Mouse (Mus musculus): Measurements from ENCODE around the gene Prr5l. TPM values are rescaled to one million over a fixed set of nuclear protein-coding genes. Genes with fewer than 3 reads are reported as not detected.

The Prr5l gene
- total RNA-seq, 2 experiments from 2014 or later, result 8.6 to 10.7 TPM

GRCm38 (mm10) chr2:101820816-101821215 is 62.0 kb downstream of the Prr5l start:
- no peak for DNase-seq

DNA sequence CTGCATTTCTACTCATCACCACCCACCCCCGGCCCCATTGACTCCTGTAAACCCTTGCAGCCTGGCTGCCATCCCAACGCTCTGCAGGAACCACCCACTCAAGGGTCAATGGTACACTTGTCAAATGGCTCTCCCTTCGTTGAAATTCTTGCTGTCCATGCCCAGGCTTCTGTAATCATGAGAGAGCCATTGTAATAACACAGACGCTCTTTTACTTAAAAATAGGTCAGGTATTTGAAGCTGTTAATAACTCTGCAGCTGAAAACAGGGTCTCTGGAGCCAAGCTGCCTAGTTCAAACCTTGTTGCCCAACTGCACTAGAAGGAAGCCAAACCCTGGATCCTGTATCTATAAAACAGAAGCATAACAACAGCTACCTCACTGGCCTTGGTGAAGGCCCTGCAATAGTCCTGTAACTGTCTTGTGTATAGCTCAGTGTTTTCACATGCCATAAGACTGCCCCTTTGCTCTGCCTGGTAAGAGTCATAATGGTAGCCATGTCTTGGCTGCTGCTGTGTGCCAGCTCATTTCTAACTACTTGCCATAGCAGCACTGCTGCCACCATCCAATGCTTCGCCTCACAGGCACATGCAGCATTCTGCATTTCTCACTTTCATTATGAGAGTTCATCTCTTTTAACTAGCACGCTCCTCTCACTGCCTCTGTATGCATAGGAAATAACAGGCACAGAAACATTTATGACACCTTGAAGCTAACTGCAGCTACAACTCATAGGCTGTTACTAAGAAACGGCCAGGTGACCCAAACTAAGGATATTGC is 63.7 kb downstream of the Prr5l start:
- no peak for DNase-seq

DNA sequence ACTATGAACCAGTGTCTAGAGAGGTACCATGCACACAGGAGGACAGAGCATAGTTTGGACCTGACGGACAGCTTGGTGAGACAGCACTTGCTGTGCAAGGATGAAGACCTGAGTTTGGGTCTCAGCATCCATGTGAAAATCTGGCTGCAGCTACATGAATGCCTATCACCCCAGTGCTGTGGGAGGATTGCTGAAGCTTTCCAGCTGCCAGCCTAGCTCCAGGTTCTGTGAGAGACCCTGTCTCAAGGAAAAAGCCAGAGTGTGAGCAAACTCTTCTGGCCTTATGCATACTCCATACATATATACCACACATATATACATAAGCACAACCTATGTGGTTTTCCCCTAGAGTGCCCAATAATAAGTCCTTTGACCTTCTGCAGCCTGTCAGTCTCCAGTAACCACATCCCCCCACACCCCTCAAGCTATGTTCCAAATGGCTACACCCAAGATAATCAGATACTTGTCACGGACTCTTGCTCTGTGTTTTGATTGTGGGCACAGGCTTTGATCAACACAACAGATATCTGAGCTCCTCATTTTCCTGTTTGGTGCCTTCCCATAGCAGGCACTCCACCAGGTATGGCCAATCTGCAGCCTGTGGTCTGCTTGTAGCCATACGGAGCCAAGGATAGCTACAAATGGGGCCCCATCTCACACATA is 66.0 kb downstream of the Prr5l start:
- DNase-seq, result no peak

DNA sequence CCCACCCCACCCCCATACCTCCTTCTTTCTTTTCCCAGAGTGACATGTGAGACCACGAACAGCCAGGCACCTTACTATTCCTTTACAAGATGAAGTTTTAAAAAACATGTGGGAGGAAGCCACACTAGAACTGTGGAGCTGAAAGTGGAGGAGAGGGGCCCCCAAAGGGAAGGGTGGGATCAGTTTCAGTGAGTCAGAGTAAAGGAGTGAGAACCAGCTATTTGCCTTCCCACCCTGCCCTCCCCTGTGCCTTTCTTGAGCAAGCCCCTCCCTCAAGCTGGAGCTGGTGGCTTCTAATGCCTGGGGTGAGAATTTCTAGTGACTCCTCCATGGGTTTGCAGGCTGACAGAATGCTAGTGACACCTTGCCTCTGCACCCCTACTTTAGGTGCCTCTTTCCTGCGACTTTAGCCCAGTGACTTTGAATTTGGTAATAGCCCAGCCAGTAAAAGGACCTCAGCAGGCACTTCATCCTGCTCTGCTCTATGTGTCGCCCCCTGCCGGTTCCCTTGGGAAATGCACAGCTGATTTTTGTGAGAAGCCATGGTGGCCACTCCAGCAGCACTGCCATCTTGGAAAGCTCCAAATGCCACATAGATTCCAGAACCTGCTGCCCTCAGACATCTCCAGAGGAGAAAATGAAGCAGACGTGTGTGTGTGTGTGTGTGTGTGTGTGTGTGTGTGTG is 67.4 kb downstream of the Prr5l start:
- DNase-seq, result no peak

DNA sequence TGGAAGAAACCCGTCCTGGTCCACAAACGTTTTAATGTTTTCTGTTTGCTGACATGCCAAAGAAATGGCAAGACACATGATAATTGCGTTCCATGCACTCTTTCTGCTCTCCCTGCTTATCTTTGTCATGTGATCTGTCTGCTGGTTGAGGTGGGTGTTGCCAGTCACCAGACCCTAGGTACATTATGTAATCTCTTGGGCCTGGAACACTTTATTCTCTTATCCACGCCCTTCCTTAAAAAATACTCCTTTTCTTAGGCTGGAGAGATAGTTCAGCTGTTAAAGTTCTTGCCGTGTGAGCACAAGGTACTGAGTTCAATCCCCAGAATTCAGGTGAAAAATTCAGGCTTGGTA is 68.6 kb downstream of the Prr5l start:
- DNase-seq, result no peak

- DNase-seq, result no peak
These were observed 69.1 kb downstream of the Prr5l start for GRCm38 (mm10) chr2:101813581-101814271.

DNA sequence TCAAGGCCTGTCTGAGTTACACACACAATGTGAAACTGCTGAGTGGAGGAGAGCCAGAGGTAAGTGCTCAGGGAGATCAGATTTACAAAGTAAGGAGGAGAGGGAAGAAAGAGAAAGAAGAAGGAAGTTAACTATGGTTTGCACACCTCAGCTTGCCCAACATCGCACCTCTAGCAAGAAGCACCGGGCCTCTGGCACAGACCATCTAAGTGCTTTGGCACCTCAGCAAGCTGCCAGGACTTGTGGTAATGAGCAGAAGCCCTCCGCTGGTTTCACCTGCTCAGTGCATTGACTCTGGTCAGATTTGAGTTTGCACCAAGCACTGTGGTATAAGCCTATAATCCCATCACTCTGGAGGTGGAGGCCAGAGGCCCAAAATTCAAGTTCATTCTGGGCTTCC is 70.9 kb downstream of the Prr5l start:
- no peak for DNase-seq

- no peak for DNase-seq
These were observed 72.1 kb downstream of the Prr5l start for GRCm38 (mm10) chr2:101810774-101811173.

DNA sequence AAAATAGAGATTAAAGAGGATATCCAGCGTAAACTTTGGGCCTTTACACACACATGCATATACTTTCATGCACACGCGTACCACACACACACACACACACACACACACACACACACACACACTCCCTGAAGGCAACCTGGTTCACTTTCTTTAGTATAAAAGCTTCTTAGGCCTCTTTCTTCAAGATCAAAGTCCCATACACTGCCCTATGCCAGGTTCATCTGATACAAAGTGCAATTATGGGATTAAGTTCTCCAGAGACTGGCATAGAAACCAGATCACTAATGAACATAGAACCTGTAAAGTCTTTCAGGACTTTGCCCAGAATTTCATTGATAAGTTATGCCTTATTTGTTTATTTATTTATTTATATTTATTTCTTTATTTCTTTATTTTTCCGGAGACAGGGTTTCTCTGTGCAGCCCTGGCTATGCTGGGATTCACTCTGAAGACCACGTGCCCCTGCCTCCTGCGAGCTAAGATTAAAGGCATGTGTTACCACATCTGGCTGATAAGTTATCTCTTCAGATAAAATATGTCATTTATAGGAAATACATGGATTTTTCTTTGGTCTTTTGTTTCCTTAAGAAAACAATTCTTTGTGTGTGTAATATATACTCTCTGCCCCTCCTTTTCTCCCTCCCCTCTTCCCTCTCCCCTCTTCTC is 73.1 kb downstream of the Prr5l start:
- no peak for DNase-seq

GRCm38 (mm10) chr2:101807756-101808155 is 75.1 kb downstream of the Prr5l start:
- no peak for DNase-seq

DNA sequence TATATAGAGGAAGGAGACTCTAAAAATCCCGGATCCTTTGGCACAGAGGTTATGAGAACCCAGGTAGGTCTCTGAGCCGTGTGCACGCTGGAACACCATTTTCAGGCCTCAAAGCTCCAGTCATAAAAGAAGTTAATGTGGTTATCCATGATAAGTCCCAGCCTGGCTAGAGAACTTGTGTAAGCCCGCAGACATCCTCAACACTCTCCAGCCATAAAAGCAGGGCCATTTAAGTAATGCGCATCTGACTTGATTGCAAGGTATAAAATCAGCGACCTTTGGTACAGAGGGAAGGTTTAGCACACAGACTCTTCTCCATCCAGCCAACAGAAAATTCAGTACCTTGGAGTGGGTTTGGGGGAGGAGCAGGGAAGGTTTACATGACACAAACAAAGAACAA is 80.6 kb downstream of the Prr5l start:
- DNase-seq, result no peak

GRCm38 (mm10) chr2:101797901-101798250 is 85.0 kb downstream of the Prr5l start:
- no peak for DNase-seq

GRCm38 (mm10) chr2:101797166-101797900 is 85.5 kb downstream of the Prr5l start:
- no peak for DNase-seq

GRCm38 (mm10) chr2:101796287-101797115 is 86.3 kb downstream of the Prr5l start:
- peak; percentile 36 to 45 for DNase-seq

DNA sequence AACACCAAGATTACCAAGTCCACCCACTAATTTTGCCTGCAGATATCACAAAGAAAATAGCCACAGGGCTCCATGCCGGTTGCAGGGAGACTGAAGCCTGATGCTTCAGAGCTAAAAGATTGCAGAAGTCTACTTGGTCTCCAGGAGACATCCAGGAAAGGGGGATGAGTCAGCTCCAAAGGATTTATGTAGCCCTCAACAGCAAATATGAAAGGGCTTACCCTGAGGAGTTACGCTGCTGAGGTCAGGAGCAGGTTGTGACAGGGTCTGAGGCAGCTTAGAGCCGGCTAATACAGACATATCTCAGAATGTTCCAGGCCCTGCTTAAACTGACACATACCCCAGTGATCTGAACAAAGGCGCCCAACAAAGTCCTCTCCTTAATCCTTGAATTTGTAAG is 90.7 kb downstream of the Prr5l start:
- no peak for DNase-seq

DNA sequence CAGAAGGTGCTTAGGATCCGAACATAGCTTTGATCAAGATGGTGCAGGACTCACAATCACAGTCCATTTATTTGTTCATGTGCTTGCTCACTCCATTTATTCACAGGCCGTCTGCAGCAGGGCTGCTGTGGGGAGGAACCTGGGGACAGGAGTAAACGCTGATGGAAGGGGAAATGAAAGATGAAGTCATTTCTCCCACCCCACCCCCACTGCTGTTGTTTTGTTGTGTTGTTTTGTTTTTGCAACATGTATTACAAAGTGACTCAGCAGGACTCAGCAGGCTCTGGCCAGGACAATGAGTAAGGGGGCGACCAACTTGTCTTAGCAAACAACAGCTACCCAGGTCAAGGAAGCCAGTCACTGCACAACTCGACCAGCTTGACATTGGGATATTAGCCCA is 99.6 kb downstream of the Prr5l start:
- no peak for DNase-seq

GRCm38 (mm10) chr2:101781357-101781777 is 101.5 kb downstream of the Prr5l start:
- DNase-seq, result no peak

GRCm38 (mm10) chr2:101778080-101778479 is 104.7 kb downstream of the Prr5l start:
- DNase-seq, result no peak

DNA sequence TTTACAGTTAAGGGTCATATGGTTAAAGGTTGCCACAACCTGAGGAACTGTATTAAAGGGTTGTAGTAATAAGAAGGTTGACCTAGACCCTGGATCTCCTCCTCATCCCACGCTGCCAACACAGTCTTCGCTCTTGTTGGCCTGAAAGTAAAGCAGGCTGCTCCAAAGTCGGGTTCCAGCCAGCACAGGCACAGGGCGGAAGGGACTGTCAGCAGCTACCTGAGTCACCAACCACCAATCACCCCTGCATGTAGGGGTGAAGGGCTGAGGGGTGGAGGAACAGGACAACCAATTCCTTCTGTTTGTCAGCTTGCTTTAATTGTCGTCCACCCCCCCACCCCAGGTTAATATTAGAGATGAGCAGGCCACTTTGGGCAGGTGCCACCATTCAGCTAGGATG is 119.3 kb downstream of the Prr5l start:
- no peak for DNase-seq

DNA sequence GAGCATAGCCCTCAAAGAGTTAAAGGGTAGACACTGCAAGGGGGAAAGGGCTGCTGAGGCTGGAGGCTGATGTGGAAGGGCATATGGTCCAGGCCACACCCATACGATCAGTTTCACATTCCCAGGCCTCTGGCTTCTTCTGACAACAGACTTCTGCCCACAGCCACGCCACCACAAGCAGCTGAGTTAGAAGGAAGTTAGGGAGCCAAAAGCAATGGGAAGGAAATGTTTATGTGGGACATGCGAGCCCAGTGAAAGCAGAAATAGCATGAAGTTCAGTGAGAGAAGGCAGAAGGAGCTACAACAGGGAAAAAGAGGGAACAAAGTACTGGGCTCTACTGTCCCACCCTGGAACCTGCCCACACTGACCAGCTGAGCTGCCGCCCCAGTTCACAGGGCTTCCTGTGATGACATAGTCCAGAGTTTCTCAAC is 119.9 kb downstream of the Prr5l start:
- DNase-seq, result no peak

- no peak for DNase-seq
These were observed 120.4 kb downstream of the Prr5l start for GRCm38 (mm10) chr2:101762405-101762804.
